Mouse (Mus musculus): ENCODE results near the gene Usp25. TPM values are rescaled to one million over a fixed set of nuclear protein-coding genes. Genes with fewer than 3 reads are reported as not detected.

Gene Usp25
- polyA plus RNA-seq, 1 experiment, result not detected

- H3K4me1 ChIP-seq (ENCODE audit: control insufficient read depth, insufficient read depth, low read length), result no peaks in the 10 kb centered on the region
- TF ChIP-seq POLR2A (IDR thresholded peaks at IDR 0.05; ENCODE audit: insufficient read depth, low read depth, low read length) (no peak), CTCF (IDR thresholded peaks at IDR 0.05; ENCODE audit: insufficient read depth, low read depth, low read length) (no peak)
- WGBS, result 81% methylated on average over 6 of the region's 6 CpGs
- H3K27ac ChIP-seq (ENCODE audit: insufficient read depth, low read depth, low read length), result no peak overlapping the region
- no peak overlapping the region for H3K4me3 ChIP-seq (ENCODE audit: insufficient read depth, low read depth, low read length)
Measured at GRCm38 (mm10) chr16:77058567-77058966, 45.1 kb downstream of the Usp25 start.

- WGBS, result 94% methylated on average over 8 of the region's 8 CpGs
- Histone ChIP-seq H3K4me1 (ENCODE audit: control insufficient read depth, insufficient read depth, low read length) (no peaks in the 10 kb centered on the region), H3K4me3 (ENCODE audit: insufficient read depth, low read depth, low read length) (no peak overlapping the region), H3K27ac (ENCODE audit: insufficient read depth, low read depth, low read length) (no peak overlapping the region)
- no peak for TF ChIP-seq CTCF (IDR thresholded peaks at IDR 0.05; ENCODE audit: insufficient read depth, low read depth, low read length)
Measured at GRCm38 (mm10) chr16:77060166-77060565, 46.7 kb downstream of the Usp25 start.

GRCm38 (mm10) chr16:77063916-77064315, 50.4 kb downstream of the Usp25 start:
- 82% methylated on average over 1 of the region's 1 CpGs for WGBS
- no peak overlapping the region for H3K4me3 ChIP-seq (ENCODE audit: insufficient read depth, low read depth, low read length)
- H3K27ac ChIP-seq (ENCODE audit: insufficient read depth, low read depth, low read length), result no peak overlapping the region

GRCm38 (mm10) chr16:77076954-77077735, 63.6 kb downstream of the Usp25 start:
- 67% methylated on average over 15 of the region's 15 CpGs for WGBS
- Histone ChIP-seq H3K4me3 (ENCODE audit: insufficient read depth, low read depth, low read length) (no peak overlapping the region), H3K27ac (ENCODE audit: insufficient read depth, low read depth, low read length) (no peak overlapping the region), H3K4me1 (ENCODE audit: control insufficient read depth, insufficient read depth, low read length) (no peaks in the 10 kb centered on the region)
- TF ChIP-seq POLR2A (IDR thresholded peaks at IDR 0.05; ENCODE audit: insufficient read depth, low read depth, low read length) (no peak), CTCF (IDR thresholded peaks at IDR 0.05; ENCODE audit: insufficient read depth, low read depth, low read length) (no peak)

More at GRCm38 (mm10) chr16:77063916-77064315, 50.4 kb downstream of the Usp25 start:
- no peaks in the 10 kb centered on the region for H3K4me1 ChIP-seq (ENCODE audit: control insufficient read depth, insufficient read depth, low read length)
- TF ChIP-seq CTCF (IDR thresholded peaks at IDR 0.05; ENCODE audit: insufficient read depth, low read depth, low read length) (no peak), POLR2A (IDR thresholded peaks at IDR 0.05; ENCODE audit: insufficient read depth, low read depth, low read length) (no peak)

- Histone ChIP-seq H3K27ac (ENCODE audit: insufficient read depth, low read depth, low read length) (no peak overlapping the region), H3K4me3 (ENCODE audit: insufficient read depth, low read depth, low read length) (no peak overlapping the region), H3K4me1 (ENCODE audit: control insufficient read depth, insufficient read depth, low read length) (no peaks in the 10 kb centered on the region)
- WGBS, result 93% methylated on average over 2 of the region's 2 CpGs
- TF ChIP-seq POLR2A (IDR thresholded peaks at IDR 0.05; ENCODE audit: insufficient read depth, low read depth, low read length) (no peak), CTCF (IDR thresholded peaks at IDR 0.05; ENCODE audit: insufficient read depth, low read depth, low read length) (no peak)
Measured at GRCm38 (mm10) chr16:77077736-77078005, 64.2 kb downstream of the Usp25 start.

GRCm38 (mm10) chr16:77084071-77084470, 70.6 kb downstream of the Usp25 start:
- 62% methylated on average over 2 of the region's 2 CpGs for WGBS
- H3K4me1 ChIP-seq (ENCODE audit: control insufficient read depth, insufficient read depth, low read length), result no peaks in the 10 kb centered on the region
- no peak overlapping the region for H3K27ac ChIP-seq (ENCODE audit: insufficient read depth, low read depth, low read length)
- H3K4me3 ChIP-seq (ENCODE audit: insufficient read depth, low read depth, low read length), result no peak overlapping the region
- TF ChIP-seq CTCF (IDR thresholded peaks at IDR 0.05; ENCODE audit: insufficient read depth, low read depth, low read length), result no peak
- TF ChIP-seq POLR2A (IDR thresholded peaks at IDR 0.05; ENCODE audit: insufficient read depth, low read depth, low read length), result no peak

- Histone ChIP-seq H3K4me3 (ENCODE audit: insufficient read depth, low read depth, low read length) (no peak overlapping the region), H3K4me1 (ENCODE audit: control insufficient read depth, insufficient read depth, low read length) (no peaks in the 10 kb centered on the region), H3K27ac (ENCODE audit: insufficient read depth, low read depth, low read length) (no peak overlapping the region)
- no peak for TF ChIP-seq CTCF (IDR thresholded peaks at IDR 0.05; ENCODE audit: insufficient read depth, low read depth, low read length)
- TF ChIP-seq POLR2A (IDR thresholded peaks at IDR 0.05; ENCODE audit: insufficient read depth, low read depth, low read length), result no peak
- 90% methylated on average over 3 of the region's 3 CpGs for WGBS
Measured at GRCm38 (mm10) chr16:77089806-77090205, 76.3 kb downstream of the Usp25 start.

GRCm38 (mm10) chr16:77093526-77093925, 80.0 kb downstream of the Usp25 start:
- no peak overlapping the region for H3K27ac ChIP-seq (ENCODE audit: insufficient read depth, low read depth, low read length)
- no peaks in the 10 kb centered on the region for H3K4me1 ChIP-seq (ENCODE audit: control insufficient read depth, insufficient read depth, low read length)
- H3K4me3 ChIP-seq (ENCODE audit: insufficient read depth, low read depth, low read length), result no peak overlapping the region
- TF ChIP-seq POLR2A (IDR thresholded peaks at IDR 0.05; ENCODE audit: insufficient read depth, low read depth, low read length) (no peak), CTCF (IDR thresholded peaks at IDR 0.05; ENCODE audit: insufficient read depth, low read depth, low read length) (no peak)
- 63% methylated on average over 9 of the region's 9 CpGs for WGBS

GRCm38 (mm10) chr16:77095017-77095551, 81.6 kb downstream of the Usp25 start:
- H3K4me1 ChIP-seq (ENCODE audit: control insufficient read depth, insufficient read depth, low read length), result no peaks in the 10 kb centered on the region
- 89% methylated on average over 7 of the region's 7 CpGs for WGBS
- no peak overlapping the region for H3K27ac ChIP-seq (ENCODE audit: insufficient read depth, low read depth, low read length)
- no peak overlapping the region for H3K4me3 ChIP-seq (ENCODE audit: insufficient read depth, low read depth, low read length)
- TF ChIP-seq POLR2A (IDR thresholded peaks at IDR 0.05; ENCODE audit: insufficient read depth, low read depth, low read length), result no peak
- no peak for TF ChIP-seq CTCF (IDR thresholded peaks at IDR 0.05; ENCODE audit: insufficient read depth, low read depth, low read length)
